Mouse (Mus musculus) heart, embryonic 11.5 days (tissue): ENCODE measurements around the gene Slc39a11. TPM values are rescaled to one million over a fixed set of nuclear protein-coding genes. Genes with fewer than 3 reads are reported as not detected.

ENCODE experiments used
- ATAC-seq: fragments of 200-750 bp; cut with Nextera tagmentation; replicated peaks from 2 replicates; pipeline ENCODE4 v1.8.0; 2017; ENCODE audit warnings: moderate library complexity; ENCODE audit not compliant: insufficient number of reproducible peaks, low FRiP score, low TSS enrichment
- H3K27ac ChIP-seq: fragments of 300-500 bp; sonication (generic); 2 replicates; pipeline ENCODE4 v1.5.1; 2014; ENCODE audit warnings: mild to moderate bottlenecking, low read depth, low read length
- H3K27me3 ChIP-seq: fragments of 300-500 bp; sonication (generic); 2 replicates; pipeline ENCODE4 v1.6.1; 2014; ENCODE audit warnings: mild to moderate bottlenecking, low read length, mixed read lengths; ENCODE audit not compliant: control insufficient read depth, insufficient read depth
- H3K36me3 ChIP-seq: fragments of 300-500 bp; sonication (generic); 2 replicates; pipeline ENCODE4 v1.6.1; 2014; ENCODE audit warnings: mild to moderate bottlenecking, low read length, moderate library complexity, mixed read lengths; ENCODE audit not compliant: control insufficient read depth, insufficient read depth
- H3K4me1 ChIP-seq: fragments of 300-500 bp; sonication (generic); 2 replicates; pipeline ENCODE4 v1.6.1; 2014; ENCODE audit warnings: low read length; ENCODE audit not compliant: control insufficient read depth, insufficient read depth
- H3K4me2 ChIP-seq: fragments of 300-500 bp; sonication (generic); 2 replicates; pipeline ENCODE4 v1.6.1; 2014; ENCODE audit warnings: mild to moderate bottlenecking, moderate library complexity
- H3K4me3 ChIP-seq: fragments of 300-500 bp; sonication (generic); 2 replicates; pipeline ENCODE4 v1.5.1; 2014; ENCODE audit warnings: low read depth, low read length
- H3K9ac ChIP-seq: fragments of 300-500 bp; sonication (generic); 2 replicates; pipeline ENCODE4 v1.6.1; 2014; ENCODE audit warnings: mild to moderate bottlenecking, low read depth, low read length, moderate library complexity
- H3K9me3 ChIP-seq: fragments of 300-500 bp; sonication (generic); replicated peaks from 2 replicates; pipeline ENCODE4 v1.6.1; 2016; ENCODE audit warnings: low read length; ENCODE audit not compliant: control insufficient read depth
- WGBS: fragments of 180-500 bp; shearing (Covaris S2); extraction: QIAGEN DNeasy Blood & Tissue Kit; methylation state at CpG from one replicate; pipeline ENCODE4 v1.1.7; 2014; ENCODE audit not compliant: insufficient replicate concordance; 5-methylcytosine and 5-hydroxymethylcytosine counted together
- polyA plus RNA-seq: library from polyadenylated mRNA; unstranded; fragments of >200 nt; fragmentation: Nextera tagmentation; extraction: Ambion mirVana; gene quantifications from 2 replicates; pipeline ENCODE4 v1.2.1, GENCODE M21; 2014

Gene Slc39a11
- polyA plus RNA-seq, 1 experiment from 2014 or later, result 17.1 TPM

DNA sequence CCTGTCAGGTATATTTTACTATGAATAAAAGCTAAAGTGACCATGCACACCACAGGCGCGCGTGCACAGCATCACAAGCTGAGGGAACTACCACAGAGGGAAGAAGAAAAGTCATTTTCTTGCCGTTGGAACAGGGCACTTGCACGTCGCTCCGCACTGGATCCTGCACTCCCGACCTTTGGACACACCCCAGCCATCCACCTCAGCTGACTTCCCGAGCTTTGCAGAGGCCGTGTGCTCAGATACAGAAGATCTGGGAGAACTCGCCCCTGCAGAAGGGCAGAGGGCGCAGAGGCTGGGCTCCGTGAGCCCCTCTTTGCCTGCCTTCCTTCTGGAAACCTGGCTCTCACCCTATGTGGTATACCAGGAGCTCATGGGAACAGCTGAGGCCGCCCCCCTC is 359.0 kb downstream of the Slc39a11 start:
- H3K27ac ChIP-seq, result no peak overlapping the region
- H3K4me3 ChIP-seq, result no peak overlapping the region
- no peaks in the 10 kb centered on the region for H3K9me3 ChIP-seq
- no peak overlapping the region for H3K9ac ChIP-seq
- WGBS, result 74% methylated on average over 14 of the region's 14 CpGs
- no peaks in the 10 kb centered on the region for H3K36me3 ChIP-seq
- H3K4me2 ChIP-seq, result no peak overlapping the region
- H3K27me3 ChIP-seq, result no peaks in the 10 kb centered on the region
- H3K4me1 ChIP-seq, result no peaks in the 10 kb centered on the region
- ATAC-seq, result no peak

DNA sequence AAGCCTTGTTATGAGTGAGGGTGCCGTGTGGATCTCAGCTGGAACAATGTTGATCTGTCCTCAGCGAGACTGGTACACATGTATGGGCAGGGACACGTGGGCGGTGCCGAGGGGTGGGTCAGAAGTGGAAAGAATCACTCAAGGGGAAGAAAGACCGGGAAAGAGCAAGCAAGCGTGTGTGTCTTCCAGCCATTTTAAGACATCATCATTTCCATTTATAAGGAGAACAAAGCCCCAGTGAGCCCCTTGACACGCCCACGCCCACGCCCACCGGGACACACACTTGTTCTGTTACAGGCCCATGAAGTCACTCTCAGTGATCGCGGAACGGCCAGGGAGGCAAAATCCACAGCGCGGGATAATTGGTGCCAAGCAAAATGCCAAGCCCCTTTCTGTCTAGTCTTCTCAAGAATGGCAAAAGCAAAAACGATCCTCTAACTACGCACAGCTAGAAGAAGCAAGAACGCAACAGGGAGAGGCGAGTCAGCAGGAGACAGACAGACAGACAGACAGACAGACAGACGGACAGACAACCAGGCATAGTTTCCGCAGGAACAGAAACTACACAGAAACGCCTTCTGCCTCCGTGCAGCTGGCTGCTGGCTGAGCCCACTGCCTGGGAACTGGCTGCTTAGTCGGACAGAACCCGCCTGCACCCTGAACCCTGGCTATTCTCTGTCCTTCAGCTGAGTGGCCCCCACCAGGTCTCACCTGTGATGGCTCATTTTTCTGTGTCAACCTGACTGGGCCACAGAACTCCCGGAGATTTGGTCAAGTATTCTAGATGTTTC is 364.7 kb downstream of the Slc39a11 start:
- Histone ChIP-seq H3K9ac (no peak overlapping the region), H3K36me3 (no peaks in the 10 kb centered on the region), H3K4me2 (no peak overlapping the region), H3K4me1 (no peaks in the 10 kb centered on the region), H3K27ac (no peak overlapping the region), H3K9me3 (no peaks in the 10 kb centered on the region), H3K4me3 (no peak overlapping the region), H3K27me3 (no peaks in the 10 kb centered on the region)
- 83% methylated on average over 27 of the region's 27 CpGs for WGBS
- ATAC-seq, result no peak

DNA sequence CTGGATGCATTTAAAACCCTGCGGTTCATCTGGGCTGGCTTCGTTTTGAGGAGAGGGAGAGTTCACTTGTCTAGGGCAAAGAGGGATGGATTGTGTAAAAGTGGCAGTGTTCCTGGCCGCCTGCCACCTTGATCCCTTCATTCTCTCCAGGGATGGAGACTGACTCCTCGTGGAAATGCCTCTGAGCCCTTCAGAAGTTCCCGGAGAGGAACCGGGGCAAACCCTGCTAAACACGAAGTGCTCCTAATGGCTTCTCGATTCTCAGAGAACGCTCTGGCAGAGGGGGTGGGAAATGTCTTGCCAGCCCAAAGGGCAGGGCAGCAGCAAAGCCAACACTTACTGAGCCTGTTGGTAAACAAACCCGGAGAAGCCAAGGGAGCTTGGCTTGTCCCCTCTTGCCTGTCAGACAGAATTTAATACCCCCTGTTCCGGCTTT is 366.5 kb downstream of the Slc39a11 start:
- 43% methylated on average over 11 of the region's 11 CpGs for WGBS
- ATAC-seq, result no peak
- Histone ChIP-seq H3K9me3 (no peaks in the 10 kb centered on the region), H3K9ac (no peak overlapping the region), H3K4me1 (no peaks in the 10 kb centered on the region), H3K27ac (no peak overlapping the region), H3K4me2 (no peak overlapping the region), H3K4me3 (no peak overlapping the region), H3K27me3 (no peaks in the 10 kb centered on the region), H3K36me3 (no peaks in the 10 kb centered on the region)

DNA sequence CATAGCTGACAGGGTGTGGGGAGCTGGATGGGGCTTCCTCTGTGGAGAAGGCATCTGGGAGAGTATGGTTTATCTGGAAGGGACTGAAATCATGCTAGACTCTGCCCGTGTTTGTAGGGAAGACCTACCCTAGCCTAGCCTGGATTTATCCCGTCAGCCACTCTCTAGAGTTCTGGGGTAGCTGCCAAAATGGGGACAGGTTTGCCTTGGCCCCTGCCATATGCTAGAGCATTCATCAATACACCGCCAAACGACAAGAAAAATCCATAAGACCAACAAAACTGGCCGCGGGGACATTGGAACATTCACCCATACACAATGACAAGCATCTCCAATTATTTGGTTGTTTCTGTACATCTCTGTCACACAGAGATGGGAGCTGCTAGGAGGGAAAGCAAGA is 371.6 kb downstream of the Slc39a11 start:
- H3K4me3 ChIP-seq, result no peak overlapping the region
- no peak for ATAC-seq
- no peak overlapping the region for H3K9ac ChIP-seq
- no peaks in the 10 kb centered on the region for H3K9me3 ChIP-seq
- H3K36me3 ChIP-seq, result no peaks in the 10 kb centered on the region
- H3K4me1 ChIP-seq, result no peaks in the 10 kb centered on the region
- H3K4me2 ChIP-seq, result no peak overlapping the region
- H3K27ac ChIP-seq, result no peak overlapping the region
- no peaks in the 10 kb centered on the region for H3K27me3 ChIP-seq
- 83% methylated on average over 6 of the region's 6 CpGs for WGBS

DNA sequence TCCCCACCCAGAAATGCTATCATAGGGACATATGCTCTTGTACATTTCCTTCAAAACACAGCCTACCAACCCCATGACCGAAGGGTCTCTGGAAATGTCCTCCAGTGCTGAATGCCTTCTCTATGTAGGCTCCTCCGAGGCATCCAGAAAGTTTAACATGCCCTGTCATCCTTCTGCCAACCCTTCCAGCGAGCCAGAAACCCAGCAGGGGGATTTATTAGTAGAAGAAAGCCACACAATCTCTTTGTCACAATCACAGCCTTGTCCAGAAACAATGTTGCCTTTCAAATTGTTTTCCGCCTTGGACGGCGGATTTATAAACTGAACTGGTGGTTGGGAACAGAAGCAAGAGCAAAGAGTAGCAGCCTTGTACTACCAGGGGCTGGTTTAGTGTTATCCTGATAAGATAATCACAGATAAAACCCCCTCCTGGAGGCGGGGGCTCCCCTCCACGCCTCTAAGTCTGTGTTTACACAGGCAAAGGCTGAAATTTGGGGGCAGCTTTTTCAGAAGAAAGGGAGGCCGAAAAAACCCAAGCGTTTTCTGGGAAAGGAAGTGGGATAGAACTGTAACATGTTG is 372.8 kb downstream of the Slc39a11 start:
- Histone ChIP-seq H3K9me3 (no peaks in the 10 kb centered on the region), H3K4me2 (no peak overlapping the region), H3K36me3 (no peaks in the 10 kb centered on the region), H3K27me3 (no peaks in the 10 kb centered on the region), H3K9ac (no peak overlapping the region), H3K4me3 (no peak overlapping the region), H3K4me1 (no peaks in the 10 kb centered on the region), H3K27ac (no peak overlapping the region)
- ATAC-seq, result no peak
- 61% methylated on average over 10 of the region's 10 CpGs for WGBS

DNA sequence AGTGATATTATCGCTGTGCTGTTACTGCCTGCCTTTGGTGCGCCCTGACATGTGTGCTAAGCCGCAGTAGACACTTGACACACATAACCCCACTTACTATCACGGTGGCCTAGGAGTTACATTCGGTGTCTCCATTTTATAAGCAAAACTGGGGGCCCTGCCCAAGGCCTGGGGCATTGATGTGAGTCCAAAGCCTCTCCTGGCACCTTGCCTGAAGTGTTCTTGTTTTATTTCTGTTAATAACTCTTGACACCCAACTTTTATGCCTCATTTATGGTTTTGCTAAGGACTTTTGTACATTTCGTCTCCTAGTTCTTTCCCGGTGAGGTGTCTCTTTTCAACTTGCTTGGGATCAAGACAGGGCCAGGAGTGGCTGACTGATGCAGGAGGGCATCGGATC is 373.4 kb downstream of the Slc39a11 start:
- Histone ChIP-seq H3K27ac (no peak overlapping the region), H3K9ac (no peak overlapping the region), H3K36me3 (no peaks in the 10 kb centered on the region), H3K4me1 (no peaks in the 10 kb centered on the region), H3K4me3 (no peak overlapping the region), H3K27me3 (no peaks in the 10 kb centered on the region), H3K9me3 (no peaks in the 10 kb centered on the region), H3K4me2 (no peak overlapping the region)
- no peak for ATAC-seq
- WGBS, result 86% methylated on average over 8 of the region's 8 CpGs

DNA sequence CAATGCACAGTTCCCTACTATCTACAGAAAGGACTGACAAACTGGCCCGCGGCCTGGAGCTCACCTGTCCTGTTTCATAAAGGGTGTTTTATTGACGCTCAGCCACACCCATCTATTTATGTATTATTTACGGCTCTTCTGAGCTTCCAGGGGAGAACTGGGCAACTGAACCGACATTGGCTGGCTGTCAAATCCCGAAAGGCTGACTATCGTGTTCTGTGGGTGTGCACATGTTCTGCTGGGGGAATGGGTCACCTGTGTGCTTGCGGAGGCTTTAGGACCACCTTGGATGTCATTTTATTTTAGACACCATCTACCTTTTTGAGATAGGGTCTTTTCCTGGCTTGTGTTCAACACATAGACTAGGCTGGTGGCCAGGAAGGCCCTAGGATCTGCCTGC is 375.8 kb downstream of the Slc39a11 start:
- no peaks in the 10 kb centered on the region for H3K4me1 ChIP-seq
- H3K4me3 ChIP-seq, result no peak overlapping the region
- no peak overlapping the region for H3K9ac ChIP-seq
- no peak overlapping the region for H3K4me2 ChIP-seq
- no peak overlapping the region for H3K27ac ChIP-seq
- 87% methylated on average over 8 of the region's 8 CpGs for WGBS
- ATAC-seq, result no peak
- H3K27me3 ChIP-seq, result no peaks in the 10 kb centered on the region
- no peaks in the 10 kb centered on the region for H3K36me3 ChIP-seq
- H3K9me3 ChIP-seq, result no peaks in the 10 kb centered on the region

DNA sequence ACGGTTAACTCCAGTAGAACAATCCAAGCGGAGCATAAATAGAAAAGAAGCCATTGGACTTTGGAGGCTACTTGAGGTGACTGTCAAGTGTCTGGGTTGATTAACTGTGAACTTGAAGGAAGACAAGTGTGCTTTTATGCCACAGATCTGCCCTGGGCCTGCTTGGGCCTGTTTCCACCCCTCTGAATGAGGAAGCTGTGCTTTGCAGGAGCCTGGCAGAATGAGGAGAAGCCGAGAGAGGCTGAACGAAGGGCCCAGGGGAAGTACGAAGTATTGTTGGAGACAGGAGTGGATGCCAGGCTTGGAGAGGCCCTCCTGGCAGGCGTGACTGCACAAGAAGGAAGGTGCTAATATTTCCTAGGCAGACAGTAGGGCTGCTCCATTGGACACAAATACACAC is 378.0 kb downstream of the Slc39a11 start:
- Histone ChIP-seq H3K9ac (no peak overlapping the region), H3K9me3 (no peaks in the 10 kb centered on the region), H3K27me3 (no peaks in the 10 kb centered on the region), H3K4me2 (no peak overlapping the region), H3K27ac (no peak overlapping the region), H3K4me3 (no peak overlapping the region), H3K4me1 (no peaks in the 10 kb centered on the region), H3K36me3 (no peaks in the 10 kb centered on the region)
- no peak for ATAC-seq
- 85% methylated on average over 6 of the region's 6 CpGs for WGBS

DNA sequence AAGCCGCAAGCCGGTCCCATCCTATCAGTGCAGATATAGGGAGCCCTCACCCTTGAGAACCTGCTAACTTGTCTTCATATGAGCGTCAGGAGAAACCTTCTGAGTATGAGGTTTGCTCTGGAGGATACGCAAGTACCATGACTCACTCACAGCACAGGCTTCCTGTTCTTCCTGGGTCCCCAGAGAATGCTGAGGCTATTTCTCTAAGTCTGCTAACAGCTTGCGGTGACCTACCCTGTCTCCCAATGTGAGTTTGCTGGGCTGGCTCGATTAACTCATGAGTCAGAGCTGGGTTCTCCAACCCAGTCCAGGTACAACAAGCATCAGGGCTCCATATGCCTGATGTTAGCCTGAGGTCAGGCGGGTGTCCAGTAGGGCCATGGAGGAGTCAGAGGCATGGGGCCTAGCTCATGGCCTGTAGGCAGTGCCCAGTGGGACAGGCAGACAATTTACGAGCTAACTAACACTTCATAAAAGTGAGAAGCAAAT is 381.0 kb downstream of the Slc39a11 start:
- H3K27ac ChIP-seq, result no peak overlapping the region
- H3K9me3 ChIP-seq, result no peaks in the 10 kb centered on the region
- H3K36me3 ChIP-seq, result no peaks in the 10 kb centered on the region
- no peak overlapping the region for H3K4me3 ChIP-seq
- H3K4me1 ChIP-seq, result no peaks in the 10 kb centered on the region
- WGBS, result 89% methylated on average over 8 of the region's 8 CpGs
- ATAC-seq, result no peak
- H3K4me2 ChIP-seq, result no peak overlapping the region
- no peaks in the 10 kb centered on the region for H3K27me3 ChIP-seq
- no peak overlapping the region for H3K9ac ChIP-seq
